Mouse (Mus musculus): Measurements from ENCODE around the gene Cdkal1.

Gene Cdkal1

GRCm38 (mm10) chr13:29855281-29856031 lies at the start of gene Cdkal1:
Gene Cdkal1 (minus strand): TSS chr13:29855674.
- peak; percentile 80 for DNase-seq

- no peak for DNase-seq
These were observed 47.9 kb upstream of the Cdkal1 start for GRCm38 (mm10) chr13:29903341-29903740.

- DNase-seq = no peak
These were observed 47.2 kb upstream of the Cdkal1 start for GRCm38 (mm10) chr13:29902676-29903075.

GRCm38 (mm10) chr13:29901641-29902040 lies 46.2 kb upstream of the Cdkal1 start:
- DNase-seq = no peak

- no peak for DNase-seq
These were observed 11.3 kb upstream of the Cdkal1 start for GRCm38 (mm10) chr13:29866780-29867179.

- DNase-seq = no peak
These were observed 8.9 kb upstream of the Cdkal1 start for GRCm38 (mm10) chr13:29864331-29864730.

GRCm38 (mm10) chr13:29860087-29860486 lies 4.6 kb upstream of the Cdkal1 start:
- no peak for DNase-seq

GRCm38 (mm10) chr13:29857436-29857835 lies 2.0 kb upstream of the Cdkal1 start:
- DNase-seq = peak; percentile 21

- DNase-seq = no peak
These were observed 598 bp downstream of the Cdkal1 start for GRCm38 (mm10) chr13:29854876-29855275.

- DNase-seq = no peak
These were observed 16.9 kb downstream of the Cdkal1 start for GRCm38 (mm10) chr13:29838409-29839047.

- peak; percentile 26 for DNase-seq
These were observed 20.3 kb downstream of the Cdkal1 start for GRCm38 (mm10) chr13:29835170-29835569.

- DNase-seq = no peak
These were observed 21.7 kb downstream of the Cdkal1 start for GRCm38 (mm10) chr13:29833751-29834150.

- DNase-seq = no peak
These were observed 24.3 kb downstream of the Cdkal1 start for GRCm38 (mm10) chr13:29831126-29831525.

GRCm38 (mm10) chr13:29828032-29828431 lies 27.4 kb downstream of the Cdkal1 start:
- DNase-seq = no peak

- DNase-seq = no peak
These were observed 29.0 kb downstream of the Cdkal1 start for GRCm38 (mm10) chr13:29826469-29826868.

GRCm38 (mm10) chr13:29826041-29826440 lies 29.4 kb downstream of the Cdkal1 start:
- DNase-seq = no peak

- no peak for DNase-seq
These were observed 30.7 kb downstream of the Cdkal1 start for GRCm38 (mm10) chr13:29824797-29825196.

- DNase-seq = no peak
These were observed 31.1 kb downstream of the Cdkal1 start for GRCm38 (mm10) chr13:29824326-29824725.

- DNase-seq = peak; percentile 39
These were observed 31.6 kb downstream of the Cdkal1 start for GRCm38 (mm10) chr13:29823906-29824305.

GRCm38 (mm10) chr13:29823487-29823886 lies 32.0 kb downstream of the Cdkal1 start:
- DNase-seq = no peak

GRCm38 (mm10) chr13:29819910-29820583 lies 35.4 kb downstream of the Cdkal1 start:
- no peak for DNase-seq

- no peak for DNase-seq
These were observed 36.3 kb downstream of the Cdkal1 start for GRCm38 (mm10) chr13:29819147-29819546.

- DNase-seq = no peak
These were observed 37.2 kb downstream of the Cdkal1 start for GRCm38 (mm10) chr13:29818314-29818713.

- DNase-seq = no peak
These were observed 44.7 kb downstream of the Cdkal1 start for GRCm38 (mm10) chr13:29810780-29811179.

Data from cerebellum, adult 11 months (tissue).